Mouse (Mus musculus): ENCODE data around the gene Them7.

GRCm38 (mm10) chr2:105427447-105427846 is 203.3 kb downstream of the Them7 start:
- TF ChIP-seq CTCF (IDR thresholded peaks at IDR 0.05; ENCODE audit: low read depth) (no peak), EP300 (optimal IDR thresholded peaks at IDR 0.05) (no peak)

Measured in stomach, postnatal 0 days (tissue).